Mouse (Mus musculus): ENCODE measurements around the gene Ccdc61.

- TF ChIP-seq POLR2A (IDR thresholded peaks at IDR 0.05; ENCODE audit: extremely low read depth, insufficient read depth, low read length) = no peak
- no peak for TF ChIP-seq CTCF (IDR thresholded peaks at IDR 0.05; ENCODE audit: extremely low read depth, insufficient read depth, low read length)
Measured at GRCm38 (mm10) chr7:18923267-18923666, 13.1 kb upstream of the Ccdc61 start.
